ENCODE assay signal across 16 mouse cellular contexts in the genomic region with DNA sequence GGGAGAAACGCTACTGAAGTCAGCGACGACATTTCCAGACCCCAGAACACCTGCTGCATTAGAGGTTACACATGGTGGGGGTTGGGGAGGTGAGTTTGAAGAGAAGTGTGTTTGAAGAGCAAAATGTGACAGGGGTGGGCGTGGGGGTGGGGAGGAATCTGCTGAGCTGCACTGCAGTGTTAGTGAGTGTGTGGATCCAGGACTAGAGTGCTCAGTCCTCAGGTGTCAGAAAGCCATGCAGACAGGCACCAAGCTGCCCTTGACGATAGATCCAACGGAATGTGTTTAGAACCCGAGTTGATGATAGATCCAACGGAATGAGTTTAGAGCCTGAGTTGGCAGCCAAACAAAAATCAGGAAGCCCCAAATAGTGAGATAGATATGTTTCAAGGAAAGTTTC.
"Had no signal": no experiment of that assay in that cellular context is flagged by ENCODE, and none has a peak within 500 bp of the region (broad histone marks: within the 10 kb centered on the region; RNA-seq: fewer than 3 reads in every experiment).

No protein-coding gene starts in this region.

- DNase-seq: kidney, postnatal 25 days; layer of hippocampus, adult 9-11 months; liver; lung, adult 18-20 months; lung, postnatal 4 days; midbrain, embryonic 14.5 days; thymus, adult 18-20 months; thymus, postnatal 36 days had no signal

- H3K4me1 ChIP-seq: liver, embryonic 12.5 days; liver, embryonic 15.5 days had no signal

- ATAC-seq: liver, embryonic 12.5 days; lung, postnatal 0 days had no signal

- H3K27ac ChIP-seq: kidney, postnatal 0 days; layer of hippocampus, adult 2 months; limb, embryonic 10.5 days; limb, embryonic 13.5 days; liver, embryonic 12.5 days; liver, embryonic 15.5 days had no signal

- H3K9me3 ChIP-seq: limb, embryonic 10.5 days; limb, embryonic 13.5 days; liver, embryonic 12.5 days; liver, embryonic 15.5 days had no signal

- H3K36me3 ChIP-seq: limb, embryonic 10.5 days; limb, embryonic 13.5 days; liver, embryonic 12.5 days; liver, embryonic 15.5 days had no signal

- H3K4me3 ChIP-seq: layer of hippocampus, adult 2 months; limb, embryonic 10.5 days; limb, embryonic 13.5 days; liver, embryonic 12.5 days; liver, embryonic 15.5 days had no signal

- H3K4me2 ChIP-seq: limb, embryonic 13.5 days; liver, embryonic 12.5 days; liver, embryonic 15.5 days; midbrain, embryonic 11.5 days had no signal

- H3K9ac ChIP-seq: limb, embryonic 13.5 days; liver, embryonic 12.5 days; liver, embryonic 15.5 days had no signal

- H3K27me3 ChIP-seq: limb, embryonic 13.5 days; liver, embryonic 12.5 days; liver, embryonic 15.5 days had no signal
